Mouse (Mus musculus) hindbrain, postnatal 0 days (tissue): ENCODE data around the gene Gng12. TPM values are rescaled to one million over a fixed set of nuclear protein-coding genes. Genes with fewer than 3 reads are reported as not detected.

Experiments used
- ATAC-seq: fragments of 200-750 bp; cut with Nextera tagmentation; 2 replicates; pipeline ENCODE4 v1.8.0; 2017; ENCODE audit warnings: mild to moderate bottlenecking, moderate TSS enrichment, moderate library complexity
- DNase-seq: peaks from one replicate; pipeline ENCODE4 v3.0.0-alpha.2; 2015; ENCODE audit warnings: low spot score
- H3K27ac ChIP-seq: fragments of 300-500 bp; sonication (generic); 2 replicates; pipeline ENCODE4 v1.5.1; 2014; ENCODE audit warnings: mild to moderate bottlenecking
- H3K27me3 ChIP-seq: fragments of 300-500 bp; sonication (generic); 2 replicates; pipeline ENCODE4 v1.6.1; 2014; ENCODE audit warnings: low read length, mixed read lengths; ENCODE audit not compliant: insufficient read depth
- H3K36me3 ChIP-seq: fragments of 300-500 bp; sonication (generic); 2 replicates; pipeline ENCODE4 v1.6.1; 2014; ENCODE audit warnings: low read length, mixed read lengths; ENCODE audit not compliant: insufficient read depth
- H3K4me1 ChIP-seq: fragments of 300-500 bp; sonication (generic); 2 replicates; pipeline ENCODE4 v1.6.1; 2014; ENCODE audit warnings: antibody characterized with exemption, low read length, mixed read lengths; ENCODE audit not compliant: insufficient read depth
- H3K4me2 ChIP-seq: fragments of 300-500 bp; sonication (generic); 2 replicates; pipeline ENCODE4 v1.6.1; 2014; ENCODE audit warnings: low read depth, mild to moderate bottlenecking, low read length, moderate library complexity, mixed read lengths
- H3K4me3 ChIP-seq: fragments of 300-500 bp; sonication (generic); 2 replicates; pipeline ENCODE4 v1.5.1; 2014; ENCODE audit warnings: low read length
- H3K9ac ChIP-seq: fragments of 300-500 bp; sonication (generic); replicated peaks from 2 replicates; pipeline ENCODE4 v1.6.1; 2014; ENCODE audit warnings: mild to moderate bottlenecking, low read length, moderate library complexity, mixed read lengths
- H3K9me3 ChIP-seq: fragments of 300-500 bp; sonication (generic); 2 replicates; pipeline ENCODE4 v1.6.1; 2016; ENCODE audit warnings: low read length, mixed read lengths
- CTCF ChIP-seq: IDR thresholded peaks from 2 replicates; pipeline ENCODE4 v1.5.1; 2016; ENCODE audit warnings: antibody characterized with exemption, control low read depth, low read depth
- WGBS: fragments of 180-500 bp; shearing (Covaris S2); extraction: QIAGEN DNeasy Blood & Tissue Kit; methylation state at CpG from one replicate; pipeline ENCODE4 v1.1.7; 2014; 5-methylcytosine and 5-hydroxymethylcytosine counted together
- polyA plus RNA-seq: library from polyadenylated mRNA; unstranded; fragments of >200 nt; fragmentation: Nextera tagmentation; extraction: Ambion mirVana; gene quantifications from 2 replicates; pipeline ENCODE4 v1.2.1, GENCODE M21; 2015
- total RNA-seq: library from RNA; depleted of rRNA; stranded (reverse); fragments of >200 nt; gene quantifications from 2 replicates; pipeline ENCODE4 v1.2.3, GENCODE M21; 2014

Gng12 gene
- total and polyA plus RNA-seq, 2 experiments from 2014 or later: 43.5 to 91.4 TPM

- Histone ChIP-seq H3K9me3 (no peaks in the 10 kb centered on the region), H3K36me3 (no peaks in the 10 kb centered on the region), H3K4me2 (no peak overlapping the region), H3K27ac (no peak overlapping the region), H3K4me3 (no peak overlapping the region), H3K4me1 (0 out of 2 replicates have a peak, but pooled peaks cover 7% of the 10 kb centered on the region), H3K9ac (no peak overlapping the region), H3K27me3 (no peaks in the 10 kb centered on the region)
- 77% methylated on average over 9 of the region's 9 CpGs for WGBS
- ATAC-seq (no peak), DNase-seq (no peak)
- no peak for TF ChIP-seq CTCF
Measured at GRCm38 (mm10) chr6:66903206-66903605, 7.0 kb downstream of the Gng12 start.

- Histone ChIP-seq H3K27ac (no peak overlapping the region), H3K4me2 (no peak overlapping the region), H3K27me3 (no peaks in the 10 kb centered on the region), H3K4me3 (no peak overlapping the region), H3K4me1 (0 out of 2 replicates have a peak, but pooled peaks cover 7% of the 10 kb centered on the region), H3K36me3 (no peaks in the 10 kb centered on the region), H3K9me3 (no peaks in the 10 kb centered on the region), H3K9ac (no peak overlapping the region)
- DNase-seq (no peak), ATAC-seq (no peak)
- WGBS: 84% methylated on average over 6 of the region's 6 CpGs
- TF ChIP-seq CTCF: no peak
Measured at GRCm38 (mm10) chr6:66903720-66904119, 7.5 kb downstream of the Gng12 start.

GRCm38 (mm10) chr6:66906244-66906643, 10.0 kb downstream of the Gng12 start:
- Histone ChIP-seq H3K36me3 (no peaks in the 10 kb centered on the region), H3K9me3 (no peaks in the 10 kb centered on the region), H3K4me2 (no peak overlapping the region), H3K27me3 (no peaks in the 10 kb centered on the region), H3K27ac (no peak overlapping the region), H3K9ac (no peak overlapping the region), H3K4me1 (0 out of 2 replicates have a peak, but pooled peaks cover 7% of the 10 kb centered on the region), H3K4me3 (no peak overlapping the region)
- no peak for TF ChIP-seq CTCF
- WGBS: 96% methylated on average over 1 of the region's 1 CpGs
- ATAC-seq: no peak
- DNase-seq: no peak

GRCm38 (mm10) chr6:66908327-66908973, 12.3 kb downstream of the Gng12 start:
- DNase-seq (no peak), ATAC-seq (no peak)
- Histone ChIP-seq H3K9ac (no peak overlapping the region), H3K36me3 (no peaks in the 10 kb centered on the region), H3K27me3 (no peaks in the 10 kb centered on the region), H3K27ac (no peak overlapping the region), H3K4me2 (no peak overlapping the region), H3K4me1 (0 out of 2 replicates have a peak, but pooled peaks cover 2% of the 10 kb centered on the region), H3K9me3 (no peaks in the 10 kb centered on the region), H3K4me3 (no peak overlapping the region)
- no peak for TF ChIP-seq CTCF
- WGBS: 75% methylated on average over 5 of the region's 5 CpGs

- WGBS: 55% methylated on average over 11 of the region's 11 CpGs
- DNase-seq (no peak), ATAC-seq (no peak)
- H3K4me2 ChIP-seq: no peak overlapping the region
- no peaks in the 10 kb centered on the region for H3K4me1 ChIP-seq
- TF ChIP-seq CTCF: no peak
- no peaks in the 10 kb centered on the region for H3K9me3 ChIP-seq
- H3K27me3 ChIP-seq: no peaks in the 10 kb centered on the region
- no peaks in the 10 kb centered on the region for H3K36me3 ChIP-seq
- H3K27ac ChIP-seq: no peak overlapping the region
- no peak overlapping the region for H3K4me3 ChIP-seq
- H3K9ac ChIP-seq: no peak overlapping the region
Measured at GRCm38 (mm10) chr6:66910493-66911435, 14.6 kb downstream of the Gng12 start.

- Histone ChIP-seq H3K9me3 (no peaks in the 10 kb centered on the region), H3K36me3 (peaks cover 7% of the 10 kb centered on the region; the same call in 1 of the 2 replicates), H3K9ac (no peak overlapping the region), H3K4me3 (no peak overlapping the region), H3K4me1 (no peaks in the 10 kb centered on the region), H3K27me3 (no peaks in the 10 kb centered on the region), H3K27ac (no peak overlapping the region), H3K4me2 (no peak overlapping the region)
- no peak for ATAC-seq
- DNase-seq: no peak
- TF ChIP-seq CTCF: no peak
- 86% methylated on average over 1 of the region's 1 CpGs for WGBS
Measured at GRCm38 (mm10) chr6:66913355-66913754, 17.2 kb downstream of the Gng12 start.

GRCm38 (mm10) chr6:66915592-66915991, 19.4 kb downstream of the Gng12 start:
- H3K36me3 ChIP-seq: peaks cover 7% of the 10 kb centered on the region; the same call in 1 of the 2 replicates
- H3K9ac ChIP-seq: no peak overlapping the region
- no peak overlapping the region for H3K4me3 ChIP-seq
- H3K27me3 ChIP-seq: no peaks in the 10 kb centered on the region
- no peak for ATAC-seq
- WGBS: 94% methylated on average over 2 of the region's 2 CpGs
- H3K4me1 ChIP-seq: no peaks in the 10 kb centered on the region
- no peak for DNase-seq
- no peak overlapping the region for H3K4me2 ChIP-seq
- no peaks in the 10 kb centered on the region for H3K9me3 ChIP-seq
- no peak for TF ChIP-seq CTCF
- no peak overlapping the region for H3K27ac ChIP-seq
